ENCODE assay signal across 23 mouse cellular contexts in the genomic region with DNA sequence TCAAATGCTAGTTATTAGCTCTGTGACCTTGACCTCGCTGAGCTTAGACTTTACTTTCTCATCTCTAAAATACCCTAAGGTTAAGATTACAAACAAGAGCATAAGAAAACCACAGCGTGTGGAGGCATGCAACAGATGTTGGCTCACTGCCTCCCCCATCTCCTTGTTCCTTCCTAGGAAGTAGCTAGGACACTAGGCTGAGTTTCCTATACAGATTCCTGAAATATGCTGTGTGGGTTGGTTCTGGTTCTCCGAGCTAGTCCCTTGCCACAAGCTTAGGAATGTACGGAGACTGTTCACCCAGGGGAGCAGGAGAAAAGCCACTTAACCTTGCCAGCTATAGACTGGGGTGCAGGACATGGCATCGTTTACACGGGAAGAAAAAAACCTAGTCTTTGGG.
DNase-seq lines count a peak whose midpoint lies in the region; ATAC-seq and TF ChIP-seq lines count a peak whose summit lies in the region.
"Had no signal": no experiment of that assay in that cellular context is flagged by ENCODE, and none has a peak within 500 bp of the region (broad histone marks: within the 10 kb centered on the region; RNA-seq: fewer than 3 reads in every experiment).

No protein-coding gene starts in this region.

- in situ Hi-C loops in ES-E14 (cut with MboI; ENCODE audit: low sequenced_read_pairs in 2 of 2, unreplicated experiment in 2 of 2) = no loop called here

- no peak overlapping the region for H3K4me2 ChIP-seq in embryonic facial prominence, embryonic 11.5 days (ENCODE audit: low read depth, low read length)
- H3K4me2 ChIP-seq in liver, embryonic 11.5 days = no peak overlapping the region
- H3K4me2 ChIP-seq: embryonic facial prominence, embryonic 15.5 days; forebrain, embryonic 15.5 days; hindbrain, embryonic 12.5 days had no signal

- peak; percentile 27 for DNase-seq in embryonic facial prominence, embryonic 11.5 days (ENCODE audit: low spot score)
- no peak for DNase-seq in embryonic facial prominence, embryonic 10.5 days (ENCODE audit: low spot score)
- peak; percentile 19 for DNase-seq in kidney, postnatal 14 days
- DNase-seq in kidney, postnatal 25 days = no peak
- DNase-seq in ES-E14 (ENCODE audit: low read depth, low spot score) = no peak
- DNase-seq in fat pad, adult 2 months (ENCODE audit: extremely low read depth, low read depth, low spot score) = peak; percentile 49
- DNase-seq in layer of hippocampus, adult 9-11 months = no peak
- no peak for DNase-seq in liver, embryonic 11.5 days (ENCODE audit: low spot score)
- DNase-seq: cerebellum, adult 2 months; cerebellum, postnatal 10 days; gastrocnemius, postnatal 25 days; heart, adult 18-20 months; heart, postnatal 10 days; heart, postnatal 4 days; kidney, adult 11 months had no signal

- no peaks in the 10 kb centered on the region for H3K4me1 ChIP-seq in embryonic facial prominence, embryonic 11.5 days (ENCODE audit: control insufficient read depth, insufficient read depth, low read length)
- H3K4me1 ChIP-seq in embryonic facial prominence, embryonic 10.5 days = peaks cover 7% of the 10 kb centered on the region
- peaks cover 0 to 7% of the 10 kb centered on the region in 2 experiments; a peak in 2 of 4 replicates for H3K4me1 ChIP-seq in ES-E14 (ENCODE audit: control insufficient read depth in 2 of 2, insufficient read depth in 2 of 2, low read length in 2 of 2, poor library complexity in 1 of 2)
- H3K4me1 ChIP-seq in liver, embryonic 11.5 days (replicated peaks; ENCODE audit: control insufficient read depth, insufficient read depth, low read length) = no peaks in the 10 kb centered on the region
- H3K4me1 ChIP-seq: embryonic facial prominence, embryonic 15.5 days; forebrain, embryonic 15.5 days; heart, embryonic 10.5 days; hindbrain, embryonic 12.5 days had no signal

- WGBS in embryonic facial prominence, embryonic 11.5 days = 70% methylated on average over 6 of the region's 6 CpGs
- 83% methylated on average over 6 of the region's 6 CpGs for WGBS in embryonic facial prominence, embryonic 10.5 days
- WGBS in liver, embryonic 11.5 days = 82% methylated on average over 6 of the region's 6 CpGs

- no peaks in the 10 kb centered on the region for H3K36me3 ChIP-seq in embryonic facial prominence, embryonic 11.5 days (replicated peaks; ENCODE audit: control insufficient read depth, insufficient read depth, low read depth, low read length)
- peaks cover 37% of the 10 kb centered on the region for H3K36me3 ChIP-seq in embryonic facial prominence, embryonic 10.5 days (replicated peaks)
- H3K36me3 ChIP-seq in ES-E14 (ENCODE audit: control insufficient read depth, insufficient read depth, low read length, poor library complexity, severe bottlenecking) = peaks cover 6% of the 10 kb centered on the region; the same call in 1 of the 2 replicates
- H3K36me3 ChIP-seq in liver, embryonic 11.5 days (ENCODE audit: control insufficient read depth, insufficient read depth, low read length) = no peaks in the 10 kb centered on the region

- no peak overlapping the region for H3K27ac ChIP-seq in embryonic facial prominence, embryonic 11.5 days (replicated peaks; ENCODE audit: low read depth, low read length)
- no peak overlapping the region for H3K27ac ChIP-seq in embryonic facial prominence, embryonic 10.5 days (replicated peaks)
- 0 out of 2 replicates have a peak overlapping the region, but pooled peaks have one; percentile 28 for H3K27ac ChIP-seq in ES-E14 (ENCODE audit: insufficient read depth, low read depth, low read length, poor library complexity, severe bottlenecking)
- no peak overlapping the region for H3K27ac ChIP-seq in liver, embryonic 11.5 days (ENCODE audit: low read depth, low read length)
- H3K27ac ChIP-seq: embryonic facial prominence, embryonic 15.5 days; forebrain, embryonic 15.5 days; heart, embryonic 10.5 days; hindbrain, embryonic 12.5 days had no signal

- no peak overlapping the region for H3K9ac ChIP-seq in embryonic facial prominence, embryonic 11.5 days (replicated peaks; ENCODE audit: low read length)
- no peak overlapping the region for H3K9ac ChIP-seq in ES-E14 (ENCODE audit: insufficient read depth, low read depth, low read length, poor library complexity, severe bottlenecking)
- no peak overlapping the region for H3K9ac ChIP-seq in liver, embryonic 11.5 days (ENCODE audit: low read depth, low read length)
- H3K9ac ChIP-seq: embryonic facial prominence, embryonic 15.5 days; forebrain, embryonic 15.5 days; hindbrain, embryonic 12.5 days had no signal

- H3K27me3 ChIP-seq in embryonic facial prominence, embryonic 11.5 days (ENCODE audit: control insufficient read depth, insufficient read depth, low read length) = no peaks in the 10 kb centered on the region
- H3K27me3 ChIP-seq in embryonic facial prominence, embryonic 10.5 days (replicated peaks; ENCODE audit: low read depth, poor library complexity, severe bottlenecking) = no peaks in the 10 kb centered on the region
- no peaks in the 10 kb centered on the region for H3K27me3 ChIP-seq in liver, embryonic 11.5 days (replicated peaks; ENCODE audit: control insufficient read depth, insufficient read depth, low read length)
- H3K27me3 ChIP-seq: embryonic facial prominence, embryonic 15.5 days; forebrain, embryonic 15.5 days; hindbrain, embryonic 12.5 days; Patski had no signal

- H3K4me3 ChIP-seq in embryonic facial prominence, embryonic 11.5 days (ENCODE audit: low read depth, low read length) = no peak overlapping the region
- H3K4me3 ChIP-seq in embryonic facial prominence, embryonic 10.5 days = no peak overlapping the region
- H3K4me3 ChIP-seq in ES-E14 (ENCODE audit: insufficient read depth in 1 of 2, low read depth in 1 of 2, low read length in 2 of 2, poor library complexity in 1 of 2, severe bottlenecking in 1 of 2) = no peak overlapping the region
- H3K4me3 ChIP-seq in liver, embryonic 11.5 days (ENCODE audit: low read depth, low read length) = no peak overlapping the region
- H3K4me3 ChIP-seq: embryonic facial prominence, embryonic 15.5 days; erythroblast, embryonic 14.5 days; forebrain, embryonic 15.5 days; heart, embryonic 10.5 days; hindbrain, embryonic 12.5 days had no signal

- H3K9me3 ChIP-seq in embryonic facial prominence, embryonic 11.5 days (replicated peaks; ENCODE audit: control insufficient read depth, low read length) = no peaks in the 10 kb centered on the region
- no peaks in the 10 kb centered on the region for H3K9me3 ChIP-seq in embryonic facial prominence, embryonic 10.5 days
- H3K9me3 ChIP-seq in ES-E14 (ENCODE audit: control insufficient read depth, insufficient read depth, low read depth, low read length) = no peaks in the 10 kb centered on the region
- no peaks in the 10 kb centered on the region for H3K9me3 ChIP-seq in liver, embryonic 11.5 days (ENCODE audit: control insufficient read depth, low read length)
- H3K9me3 ChIP-seq: embryonic facial prominence, embryonic 15.5 days; forebrain, embryonic 15.5 days; heart, embryonic 10.5 days; hindbrain, embryonic 12.5 days had no signal

- ATAC-seq in embryonic facial prominence, embryonic 11.5 days (replicated peaks; ENCODE audit: insufficient number of reproducible peaks, low FRiP score, low TSS enrichment, low read depth) = no peak
- no peak for ATAC-seq in liver, embryonic 11.5 days (replicated peaks; ENCODE audit: low FRiP score)
- ATAC-seq: activated CD4-positive, CD25-positive, alpha-beta regulatory T cell, adult 4 months; forebrain, embryonic 15.5 days; hindbrain, embryonic 16.5 days; Patski had no signal

TF ChIP-seq in ES-E14, 5 proteins besides CTCF, POLR2A, EP300 and RAD21:
- TF ChIP-seq ZNF384 (IDR thresholded peaks at IDR 0.05; ENCODE audit: low read depth, low read length) (no peak), HCFC1 (IDR thresholded peaks at IDR 0.05; ENCODE audit: borderline replicate concordance, insufficient read depth, low read length) (no peak), CHD2 (IDR thresholded peaks at IDR 0.05; ENCODE audit: low read depth, low read length) (no peak), ZC3H11A (IDR thresholded peaks at IDR 0.05; ENCODE audit: borderline replicate concordance, low read depth, low read length) (no peak), MAFK (IDR thresholded peaks at IDR 0.05; ENCODE audit: insufficient read depth, low read depth, low read length) (no peak)

Comparison
In these comparisons a context has a peak if more than half of its experiments do, and no peak if none do; other contexts are left out.
1. DNase-seq: peak in embryonic facial prominence, embryonic 11.5 days (single experiment), kidney, postnatal 14 days (single experiment) and fat pad, adult 2 months (single experiment); none in embryonic facial prominence, embryonic 10.5 days (single experiment), kidney, postnatal 25 days (0 of 2), ES-E14 (single experiment), layer of hippocampus, adult 9-11 months (single experiment) and liver, embryonic 11.5 days (single experiment).